ENCODE assay signal across 9 mouse cellular contexts in genomic region chr17:15066066-15066465, GRCm38 (mm10). TPM values are rescaled to one million over a fixed set of nuclear protein-coding genes. Genes with fewer than 3 reads are reported as not detected.
DNase-seq lines count a peak whose midpoint lies in the region; ATAC-seq and TF ChIP-seq lines count a peak whose summit lies in the region.
"Had no signal": no experiment of that assay in that cellular context is flagged by ENCODE, and none has a peak within 500 bp of the region (broad histone marks: within the 10 kb centered on the region; RNA-seq: fewer than 3 reads in every experiment).

No protein-coding gene starts in this region.

- H3K4me2 ChIP-seq in kidney, embryonic 14.5 days (replicated peaks; ENCODE audit: low read depth, low read length): peak overlapping the region; percentile 26; the same call in 1 of the 2 replicates
- H3K4me2 ChIP-seq in forebrain, postnatal 0 days (ENCODE audit: low read depth): peak overlapping the region; percentile 52
- peak overlapping the region; percentile 41 for H3K4me2 ChIP-seq in midbrain, embryonic 13.5 days (replicated peaks)

- peaks cover 16% of the 10 kb centered on the region; the same call in 1 of the 2 replicates for H3K36me3 ChIP-seq in kidney, embryonic 14.5 days (ENCODE audit: control insufficient read depth, insufficient read depth, low read length)
- H3K36me3 ChIP-seq in forebrain, postnatal 0 days (ENCODE audit: insufficient read depth): peaks cover 21% of the 10 kb centered on the region
- peaks cover 34% of the 10 kb centered on the region for H3K36me3 ChIP-seq in midbrain, embryonic 13.5 days

- H3K27ac ChIP-seq in kidney, embryonic 14.5 days (ENCODE audit: low read depth, low read length): no peak overlapping the region
- H3K27ac ChIP-seq in forebrain, postnatal 0 days (ENCODE audit: low read depth, low read length): peak overlapping the region; percentile 41; the same call in 1 of the 2 replicates
- H3K27ac ChIP-seq in midbrain, embryonic 13.5 days: peak overlapping the region; percentile 69
- H3K27ac ChIP-seq: heart, adult 2 months had no signal

- H3K4me1 ChIP-seq in kidney, embryonic 14.5 days (ENCODE audit: control insufficient read depth, insufficient read depth, low read length): peaks cover 3% of the 10 kb centered on the region; the same call in 1 of the 2 replicates
- peaks cover 4% of the 10 kb centered on the region; the same call in 1 of the 2 replicates for H3K4me1 ChIP-seq in forebrain, postnatal 0 days (ENCODE audit: insufficient read depth)
- peaks cover 8% of the 10 kb centered on the region for H3K4me1 ChIP-seq in midbrain, embryonic 13.5 days (replicated peaks)

- ATAC-seq in kidney, embryonic 14.5 days (ENCODE audit: low FRiP score, low TSS enrichment): peak; percentile 83
- peak; percentile 82 for ATAC-seq in forebrain, postnatal 0 days
- peak; percentile 91 for ATAC-seq in midbrain, embryonic 13.5 days

- WGBS in kidney, embryonic 14.5 days: 29% methylated on average over 6 of the region's 6 CpGs
- 30% methylated on average over 6 of the region's 6 CpGs for WGBS in forebrain, postnatal 0 days
- WGBS in midbrain, embryonic 13.5 days: 39% methylated on average over 6 of the region's 6 CpGs

- TF ChIP-seq CTCF in forebrain, postnatal 0 days (IDR thresholded peaks at IDR 0.05; ENCODE audit: low read depth): no peak

- DNase-seq in kidney, adult 11 months: no peak
- DNase-seq in R1 (ENCODE audit: low read depth, low spot score): peak; percentile 64
- DNase-seq in forebrain, postnatal 0 days: no peak
- DNase-seq in left cerebral cortex, adult 9 months (ENCODE audit: low spot score in 2 of 2): no peak
- no peak for DNase-seq in layer of hippocampus, adult 9-11 months
- no peak for DNase-seq in adrenal gland, postnatal 36 days

- H3K4me3 ChIP-seq in kidney, embryonic 14.5 days (ENCODE audit: low read length): 0 out of 2 replicates have a peak overlapping the region, but pooled peaks have one; percentile 8
- peak overlapping the region; percentile 25 for H3K4me3 ChIP-seq in forebrain, postnatal 0 days (ENCODE audit: low read depth, low read length)
- peak overlapping the region; percentile 22 for H3K4me3 ChIP-seq in midbrain, embryonic 13.5 days (replicated peaks)
- H3K4me3 ChIP-seq: heart, adult 2 months had no signal

- H3K9ac ChIP-seq in kidney, embryonic 14.5 days (ENCODE audit: low read depth, low read length): no peak overlapping the region; the same call in 1 of the 2 replicates
- peak overlapping the region; percentile 44 for H3K9ac ChIP-seq in forebrain, postnatal 0 days
- peak overlapping the region; percentile 59 for H3K9ac ChIP-seq in midbrain, embryonic 13.5 days (replicated peaks)

- no peaks in the 10 kb centered on the region for H3K27me3 ChIP-seq in kidney, embryonic 14.5 days (ENCODE audit: control insufficient read depth, insufficient read depth, low read length)
- no peaks in the 10 kb centered on the region for H3K27me3 ChIP-seq in forebrain, postnatal 0 days (ENCODE audit: insufficient read depth, low read length)
- H3K27me3 ChIP-seq in midbrain, embryonic 13.5 days: peaks cover 4% of the 10 kb centered on the region; the same call in 1 of the 2 replicates

- no peaks in the 10 kb centered on the region for H3K9me3 ChIP-seq in kidney, embryonic 14.5 days (ENCODE audit: control insufficient read depth, low read length)
- no peaks in the 10 kb centered on the region for H3K9me3 ChIP-seq in forebrain, postnatal 0 days (ENCODE audit: low read length)
- H3K9me3 ChIP-seq in midbrain, embryonic 13.5 days: no peaks in the 10 kb centered on the region

RNA-seq across cellular contexts. Expression of gene Gm3448, which starts 24.7 kb away (rescaled TPM):
- 3.8 and 4.0 TPM in 2 replicates for polyA plus RNA-seq in kidney, embryonic 14.5 days (2014; fragmentation: Nextera tagmentation; extraction: Ambion mirVana)
- 6.2 TPM in 2 replicates for total RNA-seq in forebrain, postnatal 0 days (2014; rRNA removed)
- polyA plus RNA-seq in forebrain, postnatal 0 days (2015; fragmentation: Nextera tagmentation; extraction: Ambion mirVana): 1.9 and 2.2 TPM in 2 replicates
- 5.7 and 5.8 TPM in 2 replicates for polyA plus RNA-seq in midbrain, embryonic 13.5 days (2015; fragmentation: Nextera tagmentation; extraction: Ambion mirVana)
- 1 to 10 TPM; 4.1 to 4.2 TPM for total RNA-seq in adrenal gland, postnatal 36 days (2021)

RNA-seq across cellular contexts. Expression of gene Tcte3, which starts 24.8 kb away (rescaled TPM):
- polyA plus RNA-seq in kidney, embryonic 14.5 days (2014; fragmentation: Nextera tagmentation; extraction: Ambion mirVana): not detected in 2 replicates
- not detected in 2 replicates for total RNA-seq in forebrain, postnatal 0 days (2014; rRNA removed)
- 1.2 TPM in 1 of 2 replicates, not detected in the other for polyA plus RNA-seq in forebrain, postnatal 0 days (2015; fragmentation: Nextera tagmentation; extraction: Ambion mirVana)
- polyA plus RNA-seq in midbrain, embryonic 13.5 days (2015; fragmentation: Nextera tagmentation; extraction: Ambion mirVana): not detected in 2 replicates
- 1 to 10 TPM; 1.4 to 1.6 TPM for total RNA-seq in adrenal gland, postnatal 36 days (2021)
- polyA plus RNA-seq: heart, adult 2 months had no signal

RNA-seq across cellular contexts. Expression of gene Ermard, which starts 25.1 kb away (rescaled TPM):
- 70.0 and 96.9 TPM in 2 replicates for polyA plus RNA-seq in kidney, embryonic 14.5 days (2014; fragmentation: Nextera tagmentation; extraction: Ambion mirVana)
- 37.5 and 39.8 TPM in 2 replicates for total RNA-seq in forebrain, postnatal 0 days (2014; rRNA removed)
- polyA plus RNA-seq in forebrain, postnatal 0 days (2015; fragmentation: Nextera tagmentation; extraction: Ambion mirVana): 30.5 and 48.3 TPM in 2 replicates
- polyA plus RNA-seq in midbrain, embryonic 13.5 days (2015; fragmentation: Nextera tagmentation; extraction: Ambion mirVana): 111 and 114 TPM in 2 replicates
- 10 to 100 TPM; 33.2 to 41.1 TPM for total RNA-seq in adrenal gland, postnatal 36 days (2021)

RNA-seq across cellular contexts. Expression of gene Gm3435, which starts 56.1 kb away (rescaled TPM):
- polyA plus RNA-seq in kidney, embryonic 14.5 days (2014; fragmentation: Nextera tagmentation; extraction: Ambion mirVana): 5.2 and 8.2 TPM in 2 replicates
- total RNA-seq in forebrain, postnatal 0 days (2014; rRNA removed): 4.4 and 5.8 TPM in 2 replicates
- polyA plus RNA-seq in forebrain, postnatal 0 days (2015; fragmentation: Nextera tagmentation; extraction: Ambion mirVana): 8.4 and 10.3 TPM in 2 replicates
- polyA plus RNA-seq in midbrain, embryonic 13.5 days (2015; fragmentation: Nextera tagmentation; extraction: Ambion mirVana): 15.4 and 17.8 TPM in 2 replicates
- total RNA-seq in adrenal gland, postnatal 36 days (2021): 1 to 10 TPM; 2.9 to 6.7 TPM
